Mouse (Mus musculus): ENCODE data around the gene Ezr. TPM values are rescaled to one million over a fixed set of nuclear protein-coding genes. Genes with fewer than 3 reads are reported as not detected.
"Not testable (repeated sequence)": the region's sequence is repeated elsewhere in the genome, so short reads cannot be mapped to it uniquely, and the experiment has no call there.

Gene Ezr
- polyA plus RNA-seq, 1 experiment: 44.5 TPM

GRCm38 (mm10) chr17:6697224-6697775 is 85.3 kb downstream of the Ezr start:
- TF ChIP-seq CTCF (IDR thresholded peaks at IDR 0.05; ENCODE audit: borderline replicate concordance, extremely low read depth, insufficient read depth, insufficient read length): peak; percentile 14; the same call in 1 of the 2 replicates
- DNase-seq (ENCODE audit: low read depth): peak; percentile 42

- not testable (repeated sequence) for DNase-seq (ENCODE audit: low read depth)
Observed at GRCm38 (mm10) chr17:6696521-6696920, 86.1 kb downstream of the Ezr start.

- not testable (repeated sequence) for DNase-seq (ENCODE audit: low read depth)
Observed at GRCm38 (mm10) chr17:6695712-6696111, 86.9 kb downstream of the Ezr start.

GRCm38 (mm10) chr17:6691596-6691995 is 91.0 kb downstream of the Ezr start:
- DNase-seq (ENCODE audit: low read depth): peak; percentile 66
- peak; percentile 43; the same call in 1 of the 2 replicates for TF ChIP-seq CTCF (IDR thresholded peaks at IDR 0.05; ENCODE audit: borderline replicate concordance, extremely low read depth, insufficient read depth, insufficient read length)

GRCm38 (mm10) chr17:6689344-6689743 is 93.2 kb downstream of the Ezr start:
- DNase-seq (ENCODE audit: low read depth): not testable (repeated sequence)

Other genes starting within 250 kb of the Ezr start
- 66.4 and 85.7 TPM in 2 replicates for gene Dynlt1c, start 181.1 kb downstream of the Ezr start, polyA plus RNA-seq (2012; rRNA removed)
- gene Dynlt1f, start 126.9 kb downstream of the Ezr start, polyA plus RNA-seq (2012; rRNA removed): 240 and 274 TPM in 2 replicates
- gene Sytl3, start 123.7 kb downstream of the Ezr start, polyA plus RNA-seq (2012; rRNA removed): 0.28 and 0.77 TPM in 2 replicates
- 22.7 and 27.7 TPM in 2 replicates for gene Rsph3b, start 165.9 kb upstream of the Ezr start, polyA plus RNA-seq (2012; rRNA removed)
- gene Tagap1, start 178.4 kb upstream of the Ezr start, polyA plus RNA-seq (2012; rRNA removed): 38.7 and 53.9 TPM in 2 replicates
- gene Rnaset2b, start 187.8 kb upstream of the Ezr start, polyA plus RNA-seq (2012; rRNA removed): 57.3 and 59.0 TPM in 2 replicates
- 0.48 and 1.1 TPM in 2 replicates for gene Gm49721, start 196.1 kb upstream of the Ezr start, polyA plus RNA-seq (2012; rRNA removed)
- gene Gm1604a, start 242.8 kb upstream of the Ezr start, polyA plus RNA-seq (2012; rRNA removed): not detected in 2 replicates

Data from brain, embryonic 14.5 days (tissue).